Comparison of ENCODE assay signal across 16 mouse cellular contexts in genomic region chr5:105686331-105686995, GRCm38 (mm10). TPM values are rescaled to one million over a fixed set of nuclear protein-coding genes. Genes with fewer than 3 reads are reported as not detected.
DNase-seq lines count a peak whose midpoint lies in the region; ATAC-seq and TF ChIP-seq lines count a peak whose summit lies in the region.
"Had no signal": no experiment of that assay in that cellular context is flagged by ENCODE, and none has a peak within 500 bp of the region (broad histone marks: within the 10 kb centered on the region; RNA-seq: fewer than 3 reads in every experiment).

No protein-coding gene starts in this region.

- H3K27me3 ChIP-seq in lung, embryonic 14.5 days (ENCODE audit: insufficient read depth, low read length) = no peaks in the 10 kb centered on the region
- no peaks in the 10 kb centered on the region for H3K27me3 ChIP-seq in stomach, postnatal 0 days (ENCODE audit: control insufficient read depth, insufficient read depth, low read length)
- H3K27me3 ChIP-seq: embryonic facial prominence, embryonic 15.5 days had no signal

- no peak overlapping the region for H3K9ac ChIP-seq in lung, embryonic 14.5 days
- H3K9ac ChIP-seq in stomach, postnatal 0 days (ENCODE audit: low read length) = no peak overlapping the region
- H3K9ac ChIP-seq: embryonic facial prominence, embryonic 15.5 days had no signal

- H3K4me2 ChIP-seq in lung, embryonic 14.5 days = no peak overlapping the region
- no peak overlapping the region for H3K4me2 ChIP-seq in stomach, postnatal 0 days (replicated peaks; ENCODE audit: low read depth)
- H3K4me2 ChIP-seq: embryonic facial prominence, embryonic 15.5 days had no signal

- WGBS in lung, embryonic 14.5 days = 50% methylated on average over 12 of the region's 12 CpGs
- WGBS in lung, adult 2 months = 44% methylated on average over 12 of the region's 12 CpGs
- 64% methylated on average over 12 of the region's 12 CpGs for WGBS in stomach, postnatal 0 days

- peak; percentile 41 for DNase-seq in lung, embryonic 14.5 days
- no peak for DNase-seq in lung, adult 2 months
- no peak for DNase-seq in brain, embryonic 14.5 days (ENCODE audit: low read depth)
- no peak for DNase-seq in stomach, postnatal 0 days (ENCODE audit: low spot score)
- DNase-seq in yolk sac, embryonic 10.5 days (ENCODE audit: low spot score) = no peak
- no peak for DNase-seq in cerebellum, postnatal 14 days
- DNase-seq: cerebellum, adult 11 months; heart, postnatal 14 days; kidney, postnatal 4 days; lung, postnatal 4 days; spleen, adult 18-20 months had no signal

- H3K36me3 ChIP-seq in lung, embryonic 14.5 days (ENCODE audit: insufficient read depth) = no peaks in the 10 kb centered on the region
- no peaks in the 10 kb centered on the region for H3K36me3 ChIP-seq in stomach, postnatal 0 days (ENCODE audit: control insufficient read depth, insufficient read depth, low read length)
- H3K36me3 ChIP-seq: embryonic facial prominence, embryonic 15.5 days had no signal

- H3K27ac ChIP-seq in lung, embryonic 14.5 days (ENCODE audit: low read depth) = no peak overlapping the region
- no peak overlapping the region for H3K27ac ChIP-seq in stomach, postnatal 0 days (replicated peaks)
- H3K27ac ChIP-seq: embryonic facial prominence, embryonic 15.5 days had no signal

- no peak for TF ChIP-seq POLR2A in lung, adult 2 months (IDR thresholded peaks at IDR 0.05; ENCODE audit: borderline replicate concordance, extremely low read depth, low read depth, low read length)
- TF ChIP-seq POLR2A in brain, embryonic 14.5 days (IDR thresholded peaks at IDR 0.05; ENCODE audit: borderline replicate concordance, extremely low read depth, insufficient read depth, insufficient read length, poor library complexity, severe bottlenecking) = no peak

- no peak overlapping the region for H3K4me3 ChIP-seq in lung, embryonic 14.5 days (ENCODE audit: low read depth, low read length)
- no peak overlapping the region for H3K4me3 ChIP-seq in lung, adult 2 months (replicated peaks; ENCODE audit: extremely low read depth, low read depth, low read length)
- no peak overlapping the region for H3K4me3 ChIP-seq in stomach, postnatal 0 days (ENCODE audit: low read depth, low read length)
- H3K4me3 ChIP-seq: embryonic facial prominence, embryonic 15.5 days; myocyte had no signal

- no peaks in the 10 kb centered on the region for H3K4me1 ChIP-seq in lung, embryonic 14.5 days (ENCODE audit: insufficient read depth)
- H3K4me1 ChIP-seq in lung, adult 2 months (ENCODE audit: control insufficient read depth, insufficient read depth, low read length) = no peaks in the 10 kb centered on the region; the same call in 1 of the 2 replicates
- no peaks in the 10 kb centered on the region for H3K4me1 ChIP-seq in stomach, postnatal 0 days (replicated peaks; ENCODE audit: control insufficient read depth, insufficient read depth)

- ATAC-seq in lung, embryonic 14.5 days (ENCODE audit: insufficient read depth) = no peak
- ATAC-seq in CD4-positive, CD25-positive, alpha-beta regulatory T cell, adult 4 months = peak; percentile 30
- no peak for ATAC-seq in stomach, postnatal 0 days (ENCODE audit: low FRiP score, low TSS enrichment)
- ATAC-seq: forebrain, embryonic 16.5 days; intestine, embryonic 16.5 days had no signal

- TF ChIP-seq CTCF in lung, embryonic 14.5 days (IDR thresholded peaks at IDR 0.05; ENCODE audit: low read depth) = peak; percentile 34
- no peak for TF ChIP-seq CTCF in lung, adult 2 months (IDR thresholded peaks at IDR 0.05; ENCODE audit: insufficient read depth, low read length)
- TF ChIP-seq CTCF in brain, embryonic 14.5 days (IDR thresholded peaks at IDR 0.05; ENCODE audit: borderline replicate concordance, extremely low read depth, insufficient read depth, insufficient read length) = peak; percentile 29; the same call in 1 of the 2 replicates
- peak; percentile 38; the same call in 1 of the 2 replicates for TF ChIP-seq CTCF in stomach, postnatal 0 days (IDR thresholded peaks at IDR 0.05; ENCODE audit: low read depth)

- no peaks in the 10 kb centered on the region for H3K9me3 ChIP-seq in lung, embryonic 14.5 days (ENCODE audit: low read depth, low read length)
- H3K9me3 ChIP-seq in stomach, postnatal 0 days (ENCODE audit: control insufficient read depth, low read length) = no peaks in the 10 kb centered on the region
- H3K9me3 ChIP-seq: embryonic facial prominence, embryonic 15.5 days had no signal

- no peak for TF ChIP-seq EP300 in stomach, postnatal 0 days (optimal IDR thresholded peaks at IDR 0.05)

RNA-seq across cellular contexts. Expression of gene Lrrc8d, which starts 13.3 kb away (rescaled TPM):
- 25.0 and 27.1 TPM in 2 replicates for polyA plus RNA-seq in lung, embryonic 14.5 days (2014; fragmentation: Nextera tagmentation; extraction: Ambion mirVana)
- polyA plus RNA-seq in lung, adult 2 months (2012; rRNA removed) = 11.3 and 16.6 TPM in 2 replicates
- 10 to 100 TPM; 17.2 to 19.5 TPM for polyA plus RNA-seq in CD4-positive, CD25-positive, alpha-beta regulatory T cell, adult 4 months (2017; shearing (Covaris generic))
- polyA plus RNA-seq in brain, embryonic 14.5 days (2012; rRNA removed) = 9.3 and 25.4 TPM in 2 replicates
- 10.2 and 10.7 TPM in 2 replicates for polyA plus RNA-seq in stomach, postnatal 0 days (2015; fragmentation: Nextera tagmentation; extraction: Ambion mirVana)
